Mouse (Mus musculus): ENCODE data around the gene Ltf.
A peak's percentile ranks its signal among the peaks of the same experiment; 100 is the strongest.

The Ltf gene

GRCm38 (mm10) chr9:111019022-111019421 lies at the start of gene Ltf:
Gene Ltf, plus strand, starts transcription at chr9:111019271.
- DNase-seq (ENCODE audit: low spot score in 2 of 2): no peak

- no peak for DNase-seq (ENCODE audit: low spot score in 2 of 2)
Observed at GRCm38 (mm10) chr9:110979411-110979810, 39.7 kb upstream of the Ltf start.

GRCm38 (mm10) chr9:110982351-110982750 lies 36.7 kb upstream of the Ltf start:
- no peak for DNase-seq (ENCODE audit: low spot score in 2 of 2)

- DNase-seq (ENCODE audit: low spot score in 2 of 2): no peak
Observed at GRCm38 (mm10) chr9:110984096-110984495, 35.0 kb upstream of the Ltf start.

- DNase-seq (ENCODE audit: low spot score in 2 of 2): no peak
Observed at GRCm38 (mm10) chr9:110985541-110985940, 33.5 kb upstream of the Ltf start.

- DNase-seq (ENCODE audit: low spot score in 2 of 2): no peak
Observed at GRCm38 (mm10) chr9:110985951-110986350, 33.1 kb upstream of the Ltf start.

- DNase-seq (ENCODE audit: low spot score in 2 of 2): no peak
Observed at GRCm38 (mm10) chr9:110987331-110987730, 31.7 kb upstream of the Ltf start.

- DNase-seq (ENCODE audit: low spot score in 2 of 2): no peak
Observed at GRCm38 (mm10) chr9:110988078-110988477, 31.0 kb upstream of the Ltf start.

GRCm38 (mm10) chr9:110989141-110989540 lies 29.9 kb upstream of the Ltf start:
- no peak for DNase-seq (ENCODE audit: low spot score in 2 of 2)

GRCm38 (mm10) chr9:110989543-110989942 lies 29.5 kb upstream of the Ltf start:
- DNase-seq (ENCODE audit: low spot score in 2 of 2): no peak

GRCm38 (mm10) chr9:110990204-110990603 lies 28.9 kb upstream of the Ltf start, which contains the start of gene Rtp3:
Gene Rtp3, minus strand, starts transcription at chr9:110990583.
- no peak for DNase-seq (ENCODE audit: low spot score in 2 of 2)

- no peak for DNase-seq (ENCODE audit: low spot score in 2 of 2)
Observed at GRCm38 (mm10) chr9:110993281-110993709, 25.8 kb upstream of the Ltf start.

GRCm38 (mm10) chr9:110994716-110995172 lies 24.3 kb upstream of the Ltf start:
- DNase-seq (ENCODE audit: low spot score in 2 of 2): peak in 1 of 2 experiments; percentile 43

- DNase-seq (ENCODE audit: low spot score in 2 of 2): peak in 1 of 2 experiments; percentile 70
Observed at GRCm38 (mm10) chr9:110997245-110997644, 21.8 kb upstream of the Ltf start.

- DNase-seq (ENCODE audit: low spot score in 2 of 2): no peak
Observed at GRCm38 (mm10) chr9:110999056-110999455, 20.0 kb upstream of the Ltf start.

- no peak for DNase-seq (ENCODE audit: low spot score in 2 of 2)
Observed at GRCm38 (mm10) chr9:110999856-111000255, 19.2 kb upstream of the Ltf start.

- DNase-seq (ENCODE audit: low spot score in 2 of 2): no peak
Observed at GRCm38 (mm10) chr9:111001621-111002020, 17.4 kb upstream of the Ltf start.

GRCm38 (mm10) chr9:111003279-111003678 lies 15.8 kb upstream of the Ltf start:
- no peak for DNase-seq (ENCODE audit: low spot score in 2 of 2)

GRCm38 (mm10) chr9:111006544-111006943 lies 12.5 kb upstream of the Ltf start:
- no peak for DNase-seq (ENCODE audit: low spot score in 2 of 2)

GRCm38 (mm10) chr9:111009763-111010162 lies 9.3 kb upstream of the Ltf start:
- no peak for DNase-seq (ENCODE audit: low spot score in 2 of 2)

GRCm38 (mm10) chr9:111011550-111011949 lies 7.5 kb upstream of the Ltf start:
- no peak for DNase-seq (ENCODE audit: low spot score in 2 of 2)

GRCm38 (mm10) chr9:111012041-111012440 lies 7.0 kb upstream of the Ltf start:
- DNase-seq (ENCODE audit: low spot score in 2 of 2): no peak

GRCm38 (mm10) chr9:111015658-111016057 lies 3.4 kb upstream of the Ltf start:
- DNase-seq (ENCODE audit: low spot score in 2 of 2): no peak

GRCm38 (mm10) chr9:111026791-111027190 lies 7.7 kb downstream of the Ltf start:
- DNase-seq (ENCODE audit: low spot score in 2 of 2): no peak
